Mouse (Mus musculus): ENCODE data around the gene Ugcg. TPM values are rescaled to one million over a fixed set of nuclear protein-coding genes. Genes with fewer than 3 reads are reported as not detected.

Ugcg gene
- polyA plus RNA-seq, 1 experiment from 2014 or later = 20.3 TPM

DNA sequence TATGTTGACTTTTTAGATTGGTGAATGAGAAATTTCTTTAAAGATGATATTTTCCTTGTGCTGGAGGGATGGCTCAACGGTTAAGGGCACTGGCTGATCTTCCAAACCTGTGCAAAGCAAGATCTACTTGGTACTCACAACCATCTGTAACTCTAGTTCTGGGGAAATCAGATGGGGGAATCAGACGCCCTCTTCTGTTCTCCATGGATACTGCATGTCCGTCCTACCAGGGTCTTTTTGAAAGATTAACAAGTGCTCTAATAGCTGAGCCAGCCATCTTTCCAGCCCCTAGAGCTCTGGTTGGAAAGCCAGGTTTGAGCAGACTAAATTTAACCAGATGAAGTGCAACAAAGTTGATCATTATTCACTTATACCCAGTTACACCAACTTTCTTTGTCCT is 1.8 kb upstream of the Ugcg start:
- 41% methylated on average over 3 of the region's 3 CpGs for WGBS
- Histone ChIP-seq H3K27me3 (replicated peaks; ENCODE audit: control insufficient read depth, insufficient read depth, low read length) (no peaks in the 10 kb centered on the region), H3K4me1 (replicated peaks; ENCODE audit: control insufficient read depth, insufficient read depth, low read length) (no peaks in the 10 kb centered on the region), H3K27ac (ENCODE audit: low read depth, low read length) (no peak overlapping the region), H3K9ac (ENCODE audit: low read depth, low read length) (no peak overlapping the region), H3K9me3 (ENCODE audit: control insufficient read depth) (no peaks in the 10 kb centered on the region), H3K4me3 (ENCODE audit: low read depth, low read length) (no peak overlapping the region), H3K4me2 (replicated peaks; ENCODE audit: low read depth) (no peak overlapping the region), H3K36me3 (ENCODE audit: control insufficient read depth, insufficient read depth) (no peaks in the 10 kb centered on the region)
- TF ChIP-seq CTCF (IDR thresholded peaks at IDR 0.05; ENCODE audit: low read depth) = peak; percentile 74
- no peak for ATAC-seq

GRCm38 (mm10) chr4:59188474-59188801 is 619 bp upstream of the Ugcg start:
- Histone ChIP-seq H3K4me1 (replicated peaks; ENCODE audit: control insufficient read depth, insufficient read depth, low read length) (no peaks in the 10 kb centered on the region), H3K27ac (ENCODE audit: low read depth, low read length) (0 out of 2 replicates have a peak overlapping the region, but pooled peaks have one; percentile 95), H3K4me3 (ENCODE audit: low read depth, low read length) (peak overlapping the region; percentile 99), H3K4me2 (replicated peaks; ENCODE audit: low read depth) (peak overlapping the region; percentile 84), H3K36me3 (ENCODE audit: control insufficient read depth, insufficient read depth) (no peaks in the 10 kb centered on the region), H3K27me3 (replicated peaks; ENCODE audit: control insufficient read depth, insufficient read depth, low read length) (no peaks in the 10 kb centered on the region), H3K9ac (ENCODE audit: low read depth, low read length) (peak overlapping the region; percentile 98; the same call in 1 of the 2 replicates), H3K9me3 (ENCODE audit: control insufficient read depth) (no peaks in the 10 kb centered on the region)
- TF ChIP-seq CTCF (IDR thresholded peaks at IDR 0.05; ENCODE audit: low read depth) = no peak
- ATAC-seq = no peak
- 29% methylated on average over 4 of the region's 4 CpGs for WGBS

- no peaks in the 10 kb centered on the region for H3K36me3 ChIP-seq (ENCODE audit: control insufficient read depth, insufficient read depth)
- peak overlapping the region; percentile 95 for H3K27ac ChIP-seq (ENCODE audit: low read depth, low read length)
- peak; percentile 4 for ATAC-seq
- H3K4me3 ChIP-seq (ENCODE audit: low read depth, low read length) = peak overlapping the region; percentile 99
- 1% methylated on average over 48 of the region's 54 CpGs for WGBS
- H3K4me2 ChIP-seq (replicated peaks; ENCODE audit: low read depth) = peak overlapping the region; percentile 84
- TF ChIP-seq CTCF (IDR thresholded peaks at IDR 0.05; ENCODE audit: low read depth) = peak; percentile 37
- no peaks in the 10 kb centered on the region for H3K27me3 ChIP-seq (replicated peaks; ENCODE audit: control insufficient read depth, insufficient read depth, low read length)
- H3K4me1 ChIP-seq (replicated peaks; ENCODE audit: control insufficient read depth, insufficient read depth, low read length) = peaks cover 4% of the 10 kb centered on the region; the same call in 1 of the 2 replicates
- peak overlapping the region; percentile 98 for H3K9ac ChIP-seq (ENCODE audit: low read depth, low read length)
- H3K9me3 ChIP-seq (ENCODE audit: control insufficient read depth) = no peaks in the 10 kb centered on the region
These were observed 635 bp downstream of the Ugcg start for GRCm38 (mm10) chr4:59189546-59190237.

GRCm38 (mm10) chr4:59190650-59191424 is 1.8 kb downstream of the Ugcg start:
- H3K4me3 ChIP-seq (ENCODE audit: low read depth, low read length) = peak overlapping the region; percentile 99
- no peaks in the 10 kb centered on the region for H3K9me3 ChIP-seq (ENCODE audit: control insufficient read depth)
- peak overlapping the region; percentile 98; the same call in 1 of the 2 replicates for H3K9ac ChIP-seq (ENCODE audit: low read depth, low read length)
- H3K4me2 ChIP-seq (replicated peaks; ENCODE audit: low read depth) = peak overlapping the region; percentile 84
- no peak for ATAC-seq
- no peak for TF ChIP-seq CTCF (IDR thresholded peaks at IDR 0.05; ENCODE audit: low read depth)
- peak overlapping the region; percentile 41; the same call in 1 of the 2 replicates for H3K27ac ChIP-seq (ENCODE audit: low read depth, low read length)
- WGBS = 21% methylated on average over 7 of the region's 7 CpGs
- no peaks in the 10 kb centered on the region for H3K36me3 ChIP-seq (ENCODE audit: control insufficient read depth, insufficient read depth)
- H3K4me1 ChIP-seq (replicated peaks; ENCODE audit: control insufficient read depth, insufficient read depth, low read length) = peaks cover 4% of the 10 kb centered on the region; the same call in 1 of the 2 replicates
- H3K27me3 ChIP-seq (replicated peaks; ENCODE audit: control insufficient read depth, insufficient read depth, low read length) = no peaks in the 10 kb centered on the region

- WGBS = 74% methylated on average over 13 of the region's 13 CpGs
- no peaks in the 10 kb centered on the region for H3K36me3 ChIP-seq (ENCODE audit: control insufficient read depth, insufficient read depth)
- TF ChIP-seq CTCF (IDR thresholded peaks at IDR 0.05; ENCODE audit: low read depth) = no peak
- H3K9me3 ChIP-seq (ENCODE audit: control insufficient read depth) = no peaks in the 10 kb centered on the region
- H3K4me2 ChIP-seq (replicated peaks; ENCODE audit: low read depth) = peak overlapping the region; percentile 24; the same call in 1 of the 2 replicates
- H3K27ac ChIP-seq (ENCODE audit: low read depth, low read length) = peak overlapping the region; percentile 60; the same call in 1 of the 2 replicates
- no peak overlapping the region for H3K9ac ChIP-seq (ENCODE audit: low read depth, low read length)
- H3K27me3 ChIP-seq (replicated peaks; ENCODE audit: control insufficient read depth, insufficient read depth, low read length) = no peaks in the 10 kb centered on the region
- peaks cover 14% of the 10 kb centered on the region; the same call in 1 of the 2 replicates for H3K4me1 ChIP-seq (replicated peaks; ENCODE audit: control insufficient read depth, insufficient read depth, low read length)
- no peak for ATAC-seq
- no peak overlapping the region for H3K4me3 ChIP-seq (ENCODE audit: low read depth, low read length)
These were observed 5.9 kb downstream of the Ugcg start for GRCm38 (mm10) chr4:59194731-59195496.
